Mouse (Mus musculus): Measurements from ENCODE around the gene Syt15.

Syt15 gene

GRCm38 (mm10) chr14:34219295-34219694 lies at the start of gene Syt15:
TSS of gene Syt15 (plus strand) at chr14:34219595.
- ATAC-seq (ENCODE audit: insufficient number of reproducible peaks, low FRiP score, low TSS enrichment), result no peak

GRCm38 (mm10) chr14:34171107-34171506 lies 48.3 kb upstream of the Syt15 start:
- ATAC-seq (ENCODE audit: insufficient number of reproducible peaks, low FRiP score, low TSS enrichment), result no peak

GRCm38 (mm10) chr14:34179351-34179750 lies 40.0 kb upstream of the Syt15 start:
- ATAC-seq (ENCODE audit: insufficient number of reproducible peaks, low FRiP score, low TSS enrichment), result no peak

GRCm38 (mm10) chr14:34183101-34183500 lies 36.3 kb upstream of the Syt15 start:
- ATAC-seq (ENCODE audit: insufficient number of reproducible peaks, low FRiP score, low TSS enrichment), result no peak

- ATAC-seq (ENCODE audit: insufficient number of reproducible peaks, low FRiP score, low TSS enrichment), result 0 out of 2 replicates have a peak, but pooled peaks have one; percentile 22
Measured at GRCm38 (mm10) chr14:34188629-34189028, 30.8 kb upstream of the Syt15 start.

GRCm38 (mm10) chr14:34190361-34190760 lies 29.0 kb upstream of the Syt15 start:
- no peak for ATAC-seq (ENCODE audit: insufficient number of reproducible peaks, low FRiP score, low TSS enrichment)

GRCm38 (mm10) chr14:34193879-34194278 lies 25.5 kb upstream of the Syt15 start:
- no peak for ATAC-seq (ENCODE audit: insufficient number of reproducible peaks, low FRiP score, low TSS enrichment)

- no peak for ATAC-seq (ENCODE audit: insufficient number of reproducible peaks, low FRiP score, low TSS enrichment)
Measured at GRCm38 (mm10) chr14:34195466-34195865, 23.9 kb upstream of the Syt15 start.

- no peak for ATAC-seq (ENCODE audit: insufficient number of reproducible peaks, low FRiP score, low TSS enrichment)
Measured at GRCm38 (mm10) chr14:34196706-34197105, 22.7 kb upstream of the Syt15 start.

- peak; percentile 59 for ATAC-seq (ENCODE audit: insufficient number of reproducible peaks, low FRiP score, low TSS enrichment)
Measured at GRCm38 (mm10) chr14:34200738-34201230, 18.6 kb upstream of the Syt15 start.

- ATAC-seq (ENCODE audit: insufficient number of reproducible peaks, low FRiP score, low TSS enrichment), result peak; percentile 43
Measured at GRCm38 (mm10) chr14:34201231-34202035, 18.0 kb upstream of the Syt15 start, which contains the start of gene Gprin2. TSS of gene Gprin2 (minus strand) at chr14:34201653.

- ATAC-seq (ENCODE audit: insufficient number of reproducible peaks, low FRiP score, low TSS enrichment), result no peak
Measured at GRCm38 (mm10) chr14:34207996-34208395, 11.4 kb upstream of the Syt15 start.

GRCm38 (mm10) chr14:34208651-34209050 lies 10.7 kb upstream of the Syt15 start:
- ATAC-seq (ENCODE audit: insufficient number of reproducible peaks, low FRiP score, low TSS enrichment), result no peak

GRCm38 (mm10) chr14:34209080-34209479 lies 10.3 kb upstream of the Syt15 start:
- no peak for ATAC-seq (ENCODE audit: insufficient number of reproducible peaks, low FRiP score, low TSS enrichment)

GRCm38 (mm10) chr14:34209942-34210341 lies 9.5 kb upstream of the Syt15 start:
- no peak for ATAC-seq (ENCODE audit: insufficient number of reproducible peaks, low FRiP score, low TSS enrichment)

- ATAC-seq (ENCODE audit: insufficient number of reproducible peaks, low FRiP score, low TSS enrichment), result no peak
Measured at GRCm38 (mm10) chr14:34215451-34216127, 3.8 kb upstream of the Syt15 start.

GRCm38 (mm10) chr14:34219786-34220198 lies 397 bp downstream of the Syt15 start:
- ATAC-seq (ENCODE audit: insufficient number of reproducible peaks, low FRiP score, low TSS enrichment), result no peak

- no peak for ATAC-seq (ENCODE audit: insufficient number of reproducible peaks, low FRiP score, low TSS enrichment)
Measured at GRCm38 (mm10) chr14:34220426-34220825, 1.0 kb downstream of the Syt15 start.

GRCm38 (mm10) chr14:34221416-34222077 lies 2.2 kb downstream of the Syt15 start:
- no peak for ATAC-seq (ENCODE audit: insufficient number of reproducible peaks, low FRiP score, low TSS enrichment)

GRCm38 (mm10) chr14:34223362-34223898 lies 4.0 kb downstream of the Syt15 start:
- ATAC-seq (ENCODE audit: insufficient number of reproducible peaks, low FRiP score, low TSS enrichment), result no peak

GRCm38 (mm10) chr14:34225986-34226385 lies 6.6 kb downstream of the Syt15 start:
- no peak for ATAC-seq (ENCODE audit: insufficient number of reproducible peaks, low FRiP score, low TSS enrichment)
